Mouse (Mus musculus): ENCODE data around the gene Abcb4.
"Not testable (repeated sequence)": the region's sequence is repeated elsewhere in the genome, so short reads cannot be mapped to it uniquely, and the experiment has no call there.

The Abcb4 gene

GRCm38 (mm10) chr5:8893300-8894103, at the start of gene Abcb4:
Gene Abcb4 (plus strand): TSS chr5:8893717.
- DNase-seq (ENCODE audit: low spot score), result peak; percentile 79

GRCm38 (mm10) chr5:8848607-8849575, 44.6 kb upstream of the Abcb4 start:
- not testable (repeated sequence) for DNase-seq (ENCODE audit: low spot score)

GRCm38 (mm10) chr5:8850851-8851250, 42.7 kb upstream of the Abcb4 start:
- no peak for DNase-seq (ENCODE audit: low spot score)

GRCm38 (mm10) chr5:8857201-8857600, 36.3 kb upstream of the Abcb4 start:
- DNase-seq (ENCODE audit: low spot score), result no peak

GRCm38 (mm10) chr5:8861811-8862210, 31.7 kb upstream of the Abcb4 start:
- DNase-seq (ENCODE audit: low spot score), result no peak

- no peak for DNase-seq (ENCODE audit: low spot score)
These were observed 29.8 kb upstream of the Abcb4 start for GRCm38 (mm10) chr5:8863580-8864337.

GRCm38 (mm10) chr5:8865630-8866029, 27.9 kb upstream of the Abcb4 start:
- DNase-seq (ENCODE audit: low spot score), result not testable (repeated sequence)

GRCm38 (mm10) chr5:8866366-8866765, 27.2 kb upstream of the Abcb4 start:
- no peak for DNase-seq (ENCODE audit: low spot score)

GRCm38 (mm10) chr5:8868019-8868418, 25.5 kb upstream of the Abcb4 start:
- DNase-seq (ENCODE audit: low spot score), result peak; percentile 37

GRCm38 (mm10) chr5:8872979-8873915, 20.3 kb upstream of the Abcb4 start:
- no peak for DNase-seq (ENCODE audit: low spot score)

- DNase-seq (ENCODE audit: low spot score), result no peak
These were observed 16.4 kb upstream of the Abcb4 start for GRCm38 (mm10) chr5:8877086-8877485.

GRCm38 (mm10) chr5:8877800-8878199, 15.7 kb upstream of the Abcb4 start:
- no peak for DNase-seq (ENCODE audit: low spot score)

GRCm38 (mm10) chr5:8885837-8886236, 7.7 kb upstream of the Abcb4 start:
- no peak for DNase-seq (ENCODE audit: low spot score)

- peak; percentile 56 for DNase-seq (ENCODE audit: low spot score)
These were observed 548 bp downstream of the Abcb4 start for GRCm38 (mm10) chr5:8894104-8894425.

GRCm38 (mm10) chr5:8894641-8895490, 1.3 kb downstream of the Abcb4 start:
- DNase-seq (ENCODE audit: low spot score), result peak; percentile 89

- peak; percentile 10 for DNase-seq (ENCODE audit: low spot score)
These were observed 2.7 kb downstream of the Abcb4 start for GRCm38 (mm10) chr5:8896198-8896597.

- no peak for DNase-seq (ENCODE audit: low spot score)
These were observed 4.7 kb downstream of the Abcb4 start for GRCm38 (mm10) chr5:8898246-8898645.

- no peak for DNase-seq (ENCODE audit: low spot score)
These were observed 7.5 kb downstream of the Abcb4 start for GRCm38 (mm10) chr5:8901001-8901400.

GRCm38 (mm10) chr5:8902141-8902817, 8.8 kb downstream of the Abcb4 start:
- no peak for DNase-seq (ENCODE audit: low spot score)

GRCm38 (mm10) chr5:8904539-8904938, 11.0 kb downstream of the Abcb4 start:
- no peak for DNase-seq (ENCODE audit: low spot score)

All from c-Kit-positive CD71-positive TER-119-positive erythroid progenitor cells, embryonic 14.5 days (primary cell).